Mouse (Mus musculus): ENCODE results near the gene Gpr155. TPM values are rescaled to one million over a fixed set of nuclear protein-coding genes. Genes with fewer than 3 reads are reported as not detected.

Gpr155 gene
- polyA plus RNA-seq, 1 experiment from 2014 or later, result 8.0 TPM

DNA sequence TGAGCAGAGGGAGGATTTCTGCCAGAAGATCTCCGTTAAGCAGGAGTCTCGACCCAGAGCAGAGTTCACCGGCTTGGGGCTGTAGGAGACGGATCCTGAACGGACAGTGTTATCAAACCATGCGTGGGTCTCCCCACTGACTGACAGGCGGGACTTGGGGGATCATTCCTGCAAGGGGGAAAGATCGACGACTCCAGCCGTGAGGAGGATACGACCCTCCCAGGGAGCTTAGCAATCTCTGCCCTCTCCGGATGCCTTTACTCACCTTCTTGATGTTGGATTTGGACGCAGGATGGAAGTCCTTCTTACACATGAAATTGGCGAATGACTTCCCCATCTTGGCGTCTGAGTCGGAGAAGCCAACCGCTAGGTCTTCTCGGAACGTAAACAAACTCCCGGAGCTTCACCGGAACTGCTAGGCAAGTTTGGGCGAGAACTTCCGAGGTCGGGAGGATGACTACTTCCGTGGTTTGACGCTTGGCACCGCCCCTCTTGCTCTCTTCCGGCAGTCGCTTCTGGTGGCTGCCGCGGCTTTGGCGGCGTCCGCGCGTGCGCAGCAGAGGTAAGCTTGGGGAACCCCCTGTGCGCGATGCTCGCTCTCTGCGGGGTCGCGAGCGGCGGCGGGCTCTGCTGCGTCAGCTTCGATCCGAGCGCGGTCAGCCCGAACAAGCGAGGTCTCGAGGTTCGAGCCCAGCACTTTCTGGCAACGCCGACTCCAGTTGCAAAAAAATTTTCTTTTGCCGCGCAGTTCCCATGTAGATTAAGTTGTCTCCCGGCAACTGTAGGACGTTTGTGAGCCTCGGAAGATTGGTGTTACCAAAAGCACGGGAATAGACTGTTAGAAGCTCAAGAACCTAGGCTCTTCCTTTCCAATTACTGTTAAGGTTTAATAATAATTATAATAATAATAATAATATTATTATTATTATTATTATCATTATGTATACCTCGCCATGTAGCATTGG is 73.9 kb downstream of the Gpr155 start, which contains the start of the genes Scrn3 and Cir1:
TSS of gene Scrn3 (plus strand) at position 450 of the 965 bp plus-strand sequence.
TSS of gene Cir1 (minus strand) at position 550 of the 965 bp plus-strand sequence.
- under 1% methylated on average over 64 of the region's 64 CpGs for WGBS
- ATAC-seq (ENCODE audit: low FRiP score, low read depth), result peak; percentile 97
- H3K4me1 ChIP-seq, result peaks cover 17% of the 10 kb centered on the region
- peak within 1 kb of the TSS; percentile 76 for H3K27ac ChIP-seq (replicated peaks)
- H3K36me3 ChIP-seq, result peaks cover 18% of the 10 kb centered on the region
- H3K9ac ChIP-seq (replicated peaks), result peak within 1 kb of the TSS; percentile 76
- H3K27me3 ChIP-seq, result no peaks in the 10 kb centered on the region
- peak within 1 kb of the TSS; percentile 81 for H3K4me3 ChIP-seq
- H3K4me2 ChIP-seq (replicated peaks), result peak within 1 kb of the TSS; percentile 95
- no peaks in the 10 kb centered on the region for H3K9me3 ChIP-seq

DNA sequence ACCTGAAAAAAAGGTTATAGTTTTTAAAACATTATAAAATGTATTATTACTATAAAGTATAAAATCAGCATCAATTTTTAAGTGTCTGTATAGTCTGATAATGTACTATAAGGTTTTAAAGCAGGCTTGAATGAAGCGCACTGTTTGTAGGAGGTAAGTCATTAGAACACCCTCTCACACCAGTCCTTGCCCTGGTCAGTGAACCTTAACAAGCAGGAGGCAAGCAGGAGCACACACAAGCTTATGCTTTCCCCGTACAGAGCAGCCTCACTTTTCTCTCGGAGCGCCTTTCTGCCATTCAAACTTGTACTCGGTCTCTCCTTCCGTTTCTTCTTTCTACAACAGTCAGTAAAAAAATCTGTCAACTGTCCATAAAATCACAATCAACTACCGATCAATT is 80.4 kb downstream of the Gpr155 start:
- no peak overlapping the region for H3K4me2 ChIP-seq (replicated peaks)
- peaks cover 60% of the 10 kb centered on the region for H3K36me3 ChIP-seq
- WGBS, result 90% methylated on average over 7 of the region's 7 CpGs
- no peak overlapping the region for H3K27ac ChIP-seq (replicated peaks)
- H3K27me3 ChIP-seq, result no peaks in the 10 kb centered on the region
- H3K4me1 ChIP-seq, result no peaks in the 10 kb centered on the region
- no peaks in the 10 kb centered on the region for H3K9me3 ChIP-seq
- no peak overlapping the region for H3K4me3 ChIP-seq
- no peak overlapping the region for H3K9ac ChIP-seq (replicated peaks)
- no peak for ATAC-seq (ENCODE audit: low FRiP score, low read depth)

GRCm38 (mm10) chr2:73304506-73304905 is 81.9 kb downstream of the Gpr155 start:
- H3K36me3 ChIP-seq, result peaks cover 58% of the 10 kb centered on the region
- WGBS, result 96% methylated on average over 5 of the region's 5 CpGs

GRCm38 (mm10) chr2:73302722-73303121 is 83.7 kb downstream of the Gpr155 start:
- H3K36me3 ChIP-seq, result peaks cover 47% of the 10 kb centered on the region

More at GRCm38 (mm10) chr2:73304506-73304905, 81.9 kb downstream of the Gpr155 start:
- Histone ChIP-seq H3K9me3 (no peaks in the 10 kb centered on the region), H3K27ac (replicated peaks) (no peak overlapping the region), H3K4me1 (no peaks in the 10 kb centered on the region), H3K9ac (replicated peaks) (no peak overlapping the region), H3K4me2 (replicated peaks) (no peak overlapping the region), H3K27me3 (no peaks in the 10 kb centered on the region), H3K4me3 (no peak overlapping the region)
- ATAC-seq (ENCODE audit: low FRiP score, low read depth), result no peak

DNA sequence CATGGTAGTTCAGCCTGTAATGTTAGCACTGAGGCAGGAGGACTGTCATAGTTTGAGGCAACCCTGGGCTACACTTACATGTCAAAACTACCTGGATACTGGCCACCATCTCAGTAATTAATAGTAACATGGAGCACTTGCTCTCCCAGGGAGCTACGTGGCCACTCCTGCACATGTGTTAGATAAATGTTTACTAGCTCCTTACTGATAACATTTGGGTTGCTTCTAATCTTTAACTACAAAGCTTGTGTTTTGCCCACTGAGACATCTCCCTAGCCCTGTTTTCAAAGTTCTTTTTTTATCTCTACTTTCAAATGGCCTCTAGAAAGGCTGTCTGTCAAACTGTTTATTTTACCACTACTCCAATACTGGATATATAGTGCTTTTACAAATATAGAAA is 84.4 kb downstream of the Gpr155 start:
- no peaks in the 10 kb centered on the region for H3K9me3 ChIP-seq
- peaks cover 41% of the 10 kb centered on the region for H3K36me3 ChIP-seq
- no peak overlapping the region for H3K27ac ChIP-seq (replicated peaks)
- WGBS, result 84% methylated on average over 1 of the region's 1 CpGs
- no peak overlapping the region for H3K4me2 ChIP-seq (replicated peaks)
- H3K27me3 ChIP-seq, result no peaks in the 10 kb centered on the region
- H3K4me3 ChIP-seq, result no peak overlapping the region
- ATAC-seq (ENCODE audit: low FRiP score, low read depth), result no peak
- no peak overlapping the region for H3K9ac ChIP-seq (replicated peaks)
- H3K4me1 ChIP-seq, result no peaks in the 10 kb centered on the region

More at GRCm38 (mm10) chr2:73302722-73303121, 83.7 kb downstream of the Gpr155 start:
- Histone ChIP-seq H3K4me1 (no peaks in the 10 kb centered on the region), H3K4me2 (replicated peaks) (no peak overlapping the region), H3K27me3 (no peaks in the 10 kb centered on the region), H3K9ac (replicated peaks) (no peak overlapping the region), H3K4me3 (no peak overlapping the region), H3K9me3 (no peaks in the 10 kb centered on the region), H3K27ac (replicated peaks) (no peak overlapping the region)
- 93% methylated on average over 9 of the region's 9 CpGs for WGBS
- no peak for ATAC-seq (ENCODE audit: low FRiP score, low read depth)

GRCm38 (mm10) chr2:73298841-73299240 is 87.5 kb downstream of the Gpr155 start:
- no peak for ATAC-seq (ENCODE audit: low FRiP score, low read depth)
- Histone ChIP-seq H3K9ac (replicated peaks) (no peak overlapping the region), H3K4me3 (no peak overlapping the region), H3K9me3 (no peaks in the 10 kb centered on the region), H3K36me3 (peaks cover 18% of the 10 kb centered on the region; the same call in 1 of the 2 replicates), H3K4me1 (no peaks in the 10 kb centered on the region), H3K27ac (replicated peaks) (no peak overlapping the region), H3K4me2 (replicated peaks) (no peak overlapping the region), H3K27me3 (no peaks in the 10 kb centered on the region)
- 66% methylated on average over 3 of the region's 3 CpGs for WGBS

DNA sequence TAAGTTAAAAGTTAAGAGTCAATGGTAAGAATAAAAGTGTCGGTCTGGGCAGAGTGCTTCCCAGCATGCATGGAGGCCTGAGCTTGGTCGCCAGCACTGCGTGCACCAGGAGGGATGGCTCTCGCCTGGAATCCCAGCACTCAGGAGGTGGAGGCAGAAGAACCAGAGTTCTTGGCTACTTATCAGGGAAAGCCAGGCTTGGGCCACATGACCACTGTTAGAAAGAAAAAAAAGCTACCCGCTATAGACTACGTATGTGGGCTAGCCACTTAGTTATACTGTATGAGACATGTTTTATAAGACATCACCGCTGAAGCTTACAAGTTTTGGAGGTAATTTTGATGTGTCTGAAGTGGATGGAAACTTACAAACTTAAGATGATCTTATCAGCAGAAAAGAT is 88.2 kb downstream of the Gpr155 start:
- no peak for ATAC-seq (ENCODE audit: low FRiP score, low read depth)

DNA sequence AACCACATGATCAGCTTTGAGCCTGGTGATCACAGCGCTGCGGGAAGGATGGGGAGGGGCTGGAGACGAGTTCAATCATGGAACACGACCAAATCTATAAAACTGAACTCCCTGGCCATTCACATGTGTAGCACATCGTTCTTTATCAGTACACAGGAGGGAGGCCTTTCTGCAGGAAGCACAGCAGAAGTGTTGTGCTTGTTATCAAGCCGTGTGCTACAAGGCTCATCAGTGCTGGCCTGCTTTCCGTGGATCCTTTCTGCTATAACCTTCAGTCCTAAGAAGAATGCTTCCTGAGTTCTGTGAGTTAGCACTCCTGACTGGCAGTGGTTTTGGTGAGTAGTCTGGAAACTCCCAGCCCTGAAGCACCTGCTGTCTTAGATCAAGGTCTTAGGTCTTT is 91.3 kb downstream of the Gpr155 start:
- no peak overlapping the region for H3K4me2 ChIP-seq (replicated peaks)
- WGBS, result 88% methylated on average over 7 of the region's 7 CpGs
- no peak overlapping the region for H3K27ac ChIP-seq (replicated peaks)
- H3K9ac ChIP-seq (replicated peaks), result no peak overlapping the region
- H3K27me3 ChIP-seq, result no peaks in the 10 kb centered on the region
- no peaks in the 10 kb centered on the region for H3K9me3 ChIP-seq
- no peak for ATAC-seq (ENCODE audit: low FRiP score, low read depth)
- H3K4me1 ChIP-seq, result no peaks in the 10 kb centered on the region
- no peak overlapping the region for H3K4me3 ChIP-seq
- peaks cover 4% of the 10 kb centered on the region; the same call in 1 of the 2 replicates for H3K36me3 ChIP-seq

More for the DNA sequence above, 88.2 kb downstream of the Gpr155 start:
- no peak overlapping the region for H3K9ac ChIP-seq (replicated peaks)
- H3K27ac ChIP-seq (replicated peaks), result no peak overlapping the region
- H3K36me3 ChIP-seq, result peaks cover 16% of the 10 kb centered on the region; the same call in 1 of the 2 replicates
- H3K27me3 ChIP-seq, result no peaks in the 10 kb centered on the region
- H3K4me1 ChIP-seq, result no peaks in the 10 kb centered on the region
- H3K4me3 ChIP-seq, result no peak overlapping the region
- H3K4me2 ChIP-seq (replicated peaks), result no peak overlapping the region
- WGBS, result 87% methylated on average over 7 of the region's 7 CpGs
- no peaks in the 10 kb centered on the region for H3K9me3 ChIP-seq

Other genes with a start within 250 kb of the Gpr155 start
- gene Ola1, start 167.6 kb downstream of the Gpr155 start, polyA plus RNA-seq (2016; fragmentation: Nextera tagmentation; extraction: Ambion mirVana), result 81.1 and 88.0 TPM in 2 replicates
- 4.6 and 7.6 TPM in 2 replicates for gene Sp9, start 114.6 kb downstream of the Gpr155 start, polyA plus RNA-seq (2016; fragmentation: Nextera tagmentation; extraction: Ambion mirVana)
- gene Scrn3, start 74.0 kb downstream of the Gpr155 start, polyA plus RNA-seq (2016; fragmentation: Nextera tagmentation; extraction: Ambion mirVana), result 9.7 and 11.3 TPM in 2 replicates
- 24.7 and 28.3 TPM in 2 replicates for gene Cir1, start 73.9 kb downstream of the Gpr155 start, polyA plus RNA-seq (2016; fragmentation: Nextera tagmentation; extraction: Ambion mirVana)
- gene Wipf1, start 143.2 kb upstream of the Gpr155 start, polyA plus RNA-seq (2016; fragmentation: Nextera tagmentation; extraction: Ambion mirVana), result 5.1 and 5.3 TPM in 2 replicates
- gene Chrna1, start 193.8 kb upstream of the Gpr155 start, polyA plus RNA-seq (2016; fragmentation: Nextera tagmentation; extraction: Ambion mirVana), result 0.18 and 0.35 TPM in 2 replicates